Mouse (Mus musculus) embryonic fibroblast, embryonic 13.5 days (primary cell): ENCODE measurements at regions not wholly inside any gene's neighbourhood (a gene's known extent, or its start where the extent isn't known, plus 50 kb on each side); places are given as distances from the start of the nearest gene placed in this dataset.

Experiments used
- CTCF ChIP-seq: IDR thresholded peaks from 2 replicates; pipeline ENCODE4 v1.5.1; 2011; ENCODE audit warnings: mild to moderate bottlenecking, control low read depth, low read length, moderate library complexity, borderline replicate concordance; ENCODE audit not compliant: insufficient read depth
- POLR2A ChIP-seq: IDR thresholded peaks from 2 replicates; pipeline ENCODE4 v1.6.1; 2011; ENCODE audit warnings: low read depth, mild to moderate bottlenecking, control low read depth, low read length, moderate library complexity

- TF ChIP-seq POLR2A = no peak
- no peak for TF ChIP-seq CTCF
Observed at GRCm38 (mm10) chr6:94950319-94950718, 166.7 kb upstream of the Kbtbd8 start.
